Mouse (Mus musculus) left cerebral cortex, adult 2 months (tissue): ENCODE results near the gene Cwc22. TPM values are rescaled to one million over a fixed set of nuclear protein-coding genes. Genes with fewer than 3 reads are reported as not detected.

Experiments
- DNase-seq, 2 experiments: peaks; one replicate each; pipeline ENCODE4 v3.0.0; 2021 to 2022; ENCODE audit warnings: low spot score in 2 of 2, mixed read lengths in 1 of 2; ENCODE audit errors: extremely low spot score in 1 of 2
- H3K27ac ChIP-seq: fragments of 200-600 bp; 2 replicates; pipeline ENCODE4 v1.8.1; 2022
- H3K4me3 ChIP-seq: fragments of 200-600 bp; 2 replicates; pipeline ENCODE4 v1.8.1; 2022
- CTCF ChIP-seq: fragments of 200-600 bp; IDR thresholded peaks from 2 replicates; pipeline ENCODE4 v1.8.1; 2022; ENCODE audit warnings: antibody characterized with exemption, mild to moderate bottlenecking, moderate library complexity
- intact Hi-C: fragments of 180-260 bp; cut with DNase I; formaldehyde crosslinking; loops from one replicate; pipeline ENCODE4 v1.15.1; 2025
- long read RNA-seq, 2 experiments: library from polyadenylated mRNA; stranded (forward); transcript quantifications; one replicate each; pipeline ENCODE4 v2.0.0; 2021; ENCODE audit warnings: borderline mapping rate in 2 of 2
- total RNA-seq, 2 experiments: library from RNA; stranded (reverse); gene quantifications; 2 replicates each; pipeline ENCODE4 v1.2.3; 2021

The Cwc22 gene
- total RNA-seq = 10 to 100 TPM; 27.4 to 29.1 TPM
- long read RNA-seq, experiment 1, partial matches to known transcripts = 0 of 6 reads
- long read RNA-seq, experiment 1, other reads (novel, unspliced or antisense) = 4 of 6 reads
- long read RNA-seq, experiment 2, partial matches to known transcripts = 4 of 18 reads
- long read RNA-seq, experiment 2, other reads (novel, unspliced or antisense) = 11 of 18 reads

GRCm38 (mm10) chr2:77945596-77946485 is at the start of gene Cwc22:
TSS of gene Cwc22 (minus strand) at chr2:77946375.
- H3K4me3 ChIP-seq = peak within 1 kb of the TSS; percentile 78
- intact Hi-C loops = loop anchor here (1.0 to 5.0 kb wide), 2 partner anchors 29 to 76 kb away; no protein-coding TSS in a partner anchor
- peak; percentile 90 for DNase-seq
- TF ChIP-seq CTCF = no peak
- peak within 1 kb of the TSS; percentile 84 for H3K27ac ChIP-seq

- intact Hi-C loops = no loop called here
- Histone ChIP-seq H3K27ac (no peak overlapping the region), H3K4me3 (no peak overlapping the region)
- TF ChIP-seq CTCF = no peak
- no peak for DNase-seq
Observed at GRCm38 (mm10) chr2:77993727-77994401, 47.7 kb upstream of the Cwc22 start.

- TF ChIP-seq CTCF = no peak
- no peak overlapping the region for H3K27ac ChIP-seq
- no peak for DNase-seq
- no peak overlapping the region for H3K4me3 ChIP-seq
- intact Hi-C loops = no loop called here
Observed at GRCm38 (mm10) chr2:77992951-77993604, 46.9 kb upstream of the Cwc22 start.

GRCm38 (mm10) chr2:77990820-77991219 is 44.6 kb upstream of the Cwc22 start:
- intact Hi-C loops = loop anchor here (1.0 kb wide), 1 partner anchor 34 kb away; no protein-coding TSS in a partner anchor

GRCm38 (mm10) chr2:77990121-77990520 is 43.9 kb upstream of the Cwc22 start:
- no peak for TF ChIP-seq CTCF
- no peak overlapping the region for H3K4me3 ChIP-seq
- no peak for DNase-seq
- no peak overlapping the region for H3K27ac ChIP-seq
- intact Hi-C loops = no loop called here

More at GRCm38 (mm10) chr2:77990820-77991219, 44.6 kb upstream of the Cwc22 start:
- Histone ChIP-seq H3K27ac (no peak overlapping the region), H3K4me3 (no peak overlapping the region)
- no peak for DNase-seq
- TF ChIP-seq CTCF = no peak

- no peak for DNase-seq
- TF ChIP-seq CTCF = no peak
- Histone ChIP-seq H3K4me3 (no peak overlapping the region), H3K27ac (no peak overlapping the region)
- intact Hi-C loops = no loop called here
Observed at GRCm38 (mm10) chr2:77989390-77989789, 43.2 kb upstream of the Cwc22 start.

GRCm38 (mm10) chr2:77985991-77986730 is 40.0 kb upstream of the Cwc22 start:
- no peak for TF ChIP-seq CTCF
- no peak for DNase-seq
- Histone ChIP-seq H3K27ac (no peak overlapping the region), H3K4me3 (no peak overlapping the region)
- intact Hi-C loops = no loop called here

GRCm38 (mm10) chr2:77984209-77984608 is 38.0 kb upstream of the Cwc22 start:
- no peak overlapping the region for H3K27ac ChIP-seq
- intact Hi-C loops = no loop called here
- TF ChIP-seq CTCF = no peak
- H3K4me3 ChIP-seq = no peak overlapping the region
- DNase-seq = no peak

GRCm38 (mm10) chr2:77981826-77982225 is 35.7 kb upstream of the Cwc22 start:
- Histone ChIP-seq H3K4me3 (no peak overlapping the region), H3K27ac (no peak overlapping the region)
- intact Hi-C loops = no loop called here
- DNase-seq = no peak
- no peak for TF ChIP-seq CTCF

GRCm38 (mm10) chr2:77980696-77981095 is 34.5 kb upstream of the Cwc22 start:
- intact Hi-C loops = no loop called here
- H3K27ac ChIP-seq = no peak overlapping the region
- H3K4me3 ChIP-seq = no peak overlapping the region
- DNase-seq = no peak
- TF ChIP-seq CTCF = no peak

GRCm38 (mm10) chr2:77979519-77979918 is 33.3 kb upstream of the Cwc22 start:
- intact Hi-C loops = no loop called here

More at GRCm38 (mm10) chr2:77979519-77979918, 33.3 kb upstream of the Cwc22 start:
- no peak for TF ChIP-seq CTCF
- H3K27ac ChIP-seq = no peak overlapping the region
- DNase-seq = no peak
- no peak overlapping the region for H3K4me3 ChIP-seq
